Mouse (Mus musculus) layer of hippocampus, adult 8-10 months (tissue): ENCODE measurements around the gene Dpp6. TPM values are rescaled to one million over a fixed set of nuclear protein-coding genes. Genes with fewer than 3 reads are reported as not detected.

Source experiments
- DNase-seq, 2 experiments: peaks; one replicate each; pipeline ENCODE4 v3.0.0; 2022; ENCODE audit warnings: low spot score in 2 of 2
- total RNA-seq, 4 experiments: library from RNA; stranded (reverse); gene quantifications; 2 replicates each; pipeline ENCODE4 v1.2.4; 2022

Dpp6 gene
- total RNA-seq, 4 experiments from 2014 or later: 223 to 261 (median 243) TPM

- no peak for DNase-seq
Measured at GRCm38 (mm10) chr5:27056436-27056835, 239.4 kb downstream of the Dpp6 start.

DNA sequence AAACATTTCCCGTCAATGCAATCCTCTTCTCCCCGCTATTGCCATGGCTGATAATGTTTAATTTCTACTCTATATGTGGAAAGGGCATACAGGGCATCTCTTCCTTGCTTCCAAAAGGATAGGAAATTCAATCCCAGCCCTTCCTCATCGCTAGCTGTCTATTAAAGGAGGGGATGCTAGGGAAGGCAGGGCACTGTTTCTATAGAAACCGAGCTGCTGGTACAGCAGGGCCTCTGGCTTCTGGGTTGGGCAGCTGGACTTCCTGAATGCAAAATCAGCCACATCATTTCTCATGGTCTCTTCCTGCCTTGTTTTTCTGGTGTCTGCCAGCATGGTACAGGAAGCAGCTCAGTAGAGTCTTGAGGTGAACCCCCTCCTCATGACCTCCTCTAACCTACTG is 243.1 kb downstream of the Dpp6 start:
- DNase-seq: no peak

GRCm38 (mm10) chr5:27063871-27064270 is 246.9 kb downstream of the Dpp6 start:
- no peak for DNase-seq

DNA sequence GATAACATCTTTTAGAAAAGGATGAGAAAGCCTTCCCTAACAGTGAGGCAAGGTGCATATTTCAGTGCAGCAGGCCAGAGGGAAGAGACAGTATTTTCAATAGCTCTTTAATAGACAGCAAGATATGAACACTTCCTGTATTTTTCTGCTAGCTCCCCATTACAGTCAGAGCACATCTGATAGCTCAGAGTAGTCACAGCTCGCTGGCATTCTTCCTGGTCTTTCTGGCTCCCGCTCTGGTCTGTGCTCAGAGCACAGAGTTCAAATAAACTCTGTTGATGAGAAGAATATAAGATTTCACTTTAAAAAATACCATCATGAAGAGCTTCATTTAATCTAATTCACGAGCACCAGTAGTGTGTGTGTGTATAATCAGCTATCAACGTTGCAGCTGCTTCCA is 249.8 kb downstream of the Dpp6 start:
- no peak for DNase-seq

DNA sequence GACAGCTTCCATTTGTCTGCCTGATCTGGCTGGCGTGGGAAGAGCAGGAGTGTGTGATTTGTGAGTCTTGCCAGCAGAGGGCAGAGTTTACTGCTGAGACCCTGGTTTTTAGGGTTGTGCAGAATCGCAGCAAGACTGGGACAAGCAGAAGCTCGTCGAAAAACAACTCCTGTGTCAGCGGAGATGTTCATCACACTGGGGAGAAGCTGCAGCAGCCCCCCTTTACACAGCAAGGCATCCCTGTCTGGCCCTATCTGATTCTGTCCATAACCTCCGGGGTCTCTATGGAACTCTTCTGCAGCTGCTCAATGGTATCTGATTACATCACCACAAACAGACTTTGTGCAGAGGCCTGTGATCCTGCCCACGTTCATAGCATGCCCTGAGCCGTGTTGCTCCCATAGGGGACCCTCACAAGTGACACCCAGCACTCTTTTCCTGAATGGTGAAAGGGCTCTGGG is 258.2 kb downstream of the Dpp6 start:
- DNase-seq: peak; percentile 53 to 79

GRCm38 (mm10) chr5:27076046-27076445 is 259.0 kb downstream of the Dpp6 start:
- no peak for DNase-seq

DNA sequence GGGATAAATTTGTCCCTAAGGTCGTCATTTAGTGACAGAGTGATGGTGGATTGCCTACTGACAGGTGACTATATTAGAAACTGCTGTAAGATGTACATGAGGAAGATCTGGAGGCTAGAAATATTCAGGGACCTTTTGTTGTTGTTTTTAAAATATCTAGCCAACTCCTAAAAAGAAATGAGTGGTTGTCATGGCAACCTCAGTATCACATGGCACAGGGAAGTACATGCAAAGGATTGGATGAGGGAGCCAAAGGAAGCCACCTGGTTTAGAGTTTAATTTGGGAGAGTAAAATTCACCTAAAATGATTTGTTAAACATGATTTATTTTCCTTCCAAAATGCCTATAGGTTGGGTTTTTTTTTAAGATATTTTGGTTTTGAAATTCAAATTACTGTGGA is 260.8 kb downstream of the Dpp6 start:
- DNase-seq: no peak

GRCm38 (mm10) chr5:27081275-27081674 is 264.3 kb downstream of the Dpp6 start:
- no peak for DNase-seq

- DNase-seq: no peak
Measured at GRCm38 (mm10) chr5:27083762-27084161, 266.8 kb downstream of the Dpp6 start.

- DNase-seq: no peak
Measured at GRCm38 (mm10) chr5:27108221-27108620, 291.2 kb downstream of the Dpp6 start.

- no peak for DNase-seq
Measured at GRCm38 (mm10) chr5:27122479-27122878, 305.5 kb downstream of the Dpp6 start.

- DNase-seq: no peak
Measured at GRCm38 (mm10) chr5:27122944-27123343, 305.9 kb downstream of the Dpp6 start.

- no peak for DNase-seq
Measured at GRCm38 (mm10) chr5:27126034-27126433, 309.0 kb downstream of the Dpp6 start.

- peak; percentile 26 to 50 for DNase-seq
Measured at GRCm38 (mm10) chr5:27133196-27133595, 316.2 kb downstream of the Dpp6 start.

GRCm38 (mm10) chr5:27134436-27135005 is 317.5 kb downstream of the Dpp6 start:
- no peak for DNase-seq

DNA sequence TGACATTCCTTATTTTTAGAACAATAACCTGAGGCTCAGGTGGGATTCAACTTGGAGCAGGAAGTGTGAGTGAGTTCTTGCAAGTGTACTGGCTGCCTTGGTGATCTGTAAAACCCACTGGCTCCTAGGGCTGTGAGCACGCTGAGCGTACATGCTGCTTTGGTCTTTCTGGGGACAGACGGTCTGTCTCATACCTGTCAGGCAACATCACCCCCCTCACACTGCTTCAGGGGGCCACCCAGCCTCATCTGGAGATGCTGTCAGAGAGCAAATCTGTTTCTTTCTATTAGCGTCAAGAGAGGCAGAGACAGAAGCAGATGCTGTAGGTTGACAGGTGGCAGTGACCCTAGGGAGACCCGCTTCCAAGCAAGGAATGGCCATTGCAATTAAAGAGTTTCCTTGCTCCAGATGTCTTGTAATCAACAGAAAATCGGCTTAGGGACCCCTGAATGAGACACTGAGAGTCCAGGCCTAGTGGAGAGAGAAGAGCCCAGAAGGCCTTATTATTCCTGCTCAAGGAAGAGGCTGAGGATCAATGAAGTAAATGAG is 330.5 kb downstream of the Dpp6 start:
- DNase-seq: no peak

- DNase-seq: no peak
Measured at GRCm38 (mm10) chr5:27151017-27151416, 334.0 kb downstream of the Dpp6 start.

DNA sequence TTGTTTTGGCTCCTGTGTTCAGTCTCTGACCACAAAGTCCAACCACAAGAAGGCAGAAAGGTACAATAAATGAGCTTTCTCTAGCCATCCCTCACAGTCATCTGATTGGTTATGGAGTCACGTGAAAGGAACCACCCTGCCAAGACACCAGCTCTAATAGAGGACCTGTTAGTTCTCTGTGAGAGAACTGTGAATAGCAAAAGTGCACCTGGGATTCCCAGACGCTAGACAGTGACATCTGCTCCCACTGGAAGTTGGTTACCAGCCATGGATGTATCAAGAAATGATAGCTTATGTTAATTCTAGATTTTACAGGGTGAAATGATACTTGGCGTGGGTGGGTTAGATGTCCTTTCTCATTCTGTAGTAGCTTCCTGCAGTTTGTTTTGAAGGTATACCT is 338.7 kb downstream of the Dpp6 start:
- DNase-seq: no peak

DNA sequence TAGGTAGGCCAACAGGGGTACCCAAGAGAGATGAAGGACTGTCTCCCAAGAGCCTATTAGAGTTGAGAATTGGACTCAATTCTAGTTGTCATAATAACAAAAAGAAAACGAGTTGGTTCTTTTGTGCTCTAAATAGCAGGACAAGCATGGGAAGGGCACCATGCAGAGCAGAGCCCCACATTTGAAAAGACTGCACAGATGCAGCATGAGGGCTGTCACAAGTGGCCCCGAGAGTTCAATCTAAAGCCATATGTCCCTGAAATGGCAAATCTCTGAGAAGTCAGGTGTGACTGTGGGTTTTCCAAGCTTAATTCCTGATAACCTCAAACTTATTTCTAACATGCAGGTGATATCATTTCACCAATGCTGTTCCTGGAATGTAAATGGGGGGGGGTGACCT is 339.4 kb downstream of the Dpp6 start:
- DNase-seq: no peak

DNA sequence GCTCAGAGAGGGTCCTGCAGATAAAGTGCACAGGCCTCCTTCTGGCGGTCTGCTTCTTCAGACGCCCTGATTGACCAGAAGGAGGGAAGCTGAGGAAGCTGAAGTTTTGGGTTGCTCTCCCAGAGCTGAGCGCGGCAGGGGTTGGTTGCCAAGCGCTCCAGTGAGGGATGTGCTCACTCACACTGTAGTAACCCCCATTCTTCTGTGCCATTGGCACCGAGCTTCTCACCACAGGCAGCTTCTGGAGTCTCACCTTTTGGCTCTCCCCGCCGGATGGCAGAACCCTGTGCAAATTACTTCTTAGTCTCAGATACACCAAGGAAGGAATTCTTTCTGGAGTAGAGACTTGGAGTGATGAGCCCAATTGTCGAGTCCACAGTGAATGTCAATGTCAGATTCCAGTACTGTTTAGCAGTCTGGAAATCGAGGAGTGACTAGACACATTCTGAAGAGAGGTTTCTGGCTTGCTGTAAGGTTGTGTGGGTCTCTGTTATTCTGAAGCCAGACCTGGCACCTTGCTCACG is 344.2 kb downstream of the Dpp6 start:
- DNase-seq: no peak

DNA sequence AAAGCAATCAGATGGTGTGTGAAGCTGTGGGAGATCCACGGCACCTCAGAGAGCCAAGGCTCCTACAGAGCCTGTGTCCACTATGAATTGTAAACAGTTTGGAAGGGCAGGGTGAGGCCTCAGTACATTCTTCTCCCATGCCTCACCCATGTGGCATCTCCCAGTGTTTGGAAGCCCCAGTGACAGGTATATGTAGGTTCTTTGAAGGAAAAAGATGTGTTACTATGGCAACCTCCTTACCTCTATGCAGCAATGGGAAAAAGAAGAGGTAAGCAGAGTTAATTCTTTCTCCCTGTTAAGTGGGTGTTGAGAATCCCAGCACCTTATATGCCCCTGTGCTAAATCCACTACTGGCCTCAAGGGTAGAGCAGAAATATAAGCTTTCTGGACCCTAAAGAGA is 351.5 kb downstream of the Dpp6 start:
- DNase-seq: no peak

- no peak for DNase-seq
Measured at GRCm38 (mm10) chr5:27184963-27185362, 368.0 kb downstream of the Dpp6 start.

DNA sequence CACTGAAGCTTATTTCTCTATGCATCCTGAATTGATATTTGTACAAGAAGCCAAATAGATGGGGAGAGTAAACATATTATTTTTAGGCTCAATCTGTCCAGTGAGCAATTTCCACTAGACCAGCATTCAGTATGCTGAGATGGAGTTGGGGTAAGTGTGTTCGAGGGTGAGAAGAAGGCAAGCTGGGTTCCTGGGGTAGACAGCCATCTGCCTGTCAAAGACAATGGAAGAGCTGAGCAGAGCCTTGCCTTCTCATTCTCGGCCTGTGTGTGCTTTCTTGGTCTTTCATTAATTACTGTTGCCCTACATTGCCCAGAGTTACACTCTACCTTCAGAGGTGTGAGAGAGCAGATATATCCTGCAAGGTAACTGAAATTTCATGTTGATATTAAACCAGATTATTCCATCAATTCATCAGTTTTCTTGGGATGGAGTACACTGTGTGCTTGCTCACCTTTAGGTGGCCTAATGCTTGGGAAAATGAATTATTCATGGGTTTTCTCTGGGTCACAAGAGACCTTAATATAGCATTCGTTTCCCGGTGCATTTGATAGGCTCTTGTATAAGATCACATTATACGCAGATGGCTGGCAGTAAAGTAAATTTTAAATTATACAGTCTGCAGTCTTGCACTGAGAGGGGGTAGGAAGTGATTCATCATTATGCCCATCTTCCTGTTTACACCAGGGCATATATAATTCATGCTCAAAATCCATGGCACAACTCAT is 374.4 kb downstream of the Dpp6 start:
- DNase-seq: no peak
